Mouse (Mus musculus) embryonic fibroblast, embryonic 13.5 days (primary cell): ENCODE results near the gene Usp10. TPM values are rescaled to one million over a fixed set of nuclear protein-coding genes. Genes with fewer than 3 reads are reported as not detected.

Source experiments
- H3K27ac ChIP-seq: 2 replicates; pipeline ENCODE4 v1.5.1; 2012; ENCODE audit warnings: low read length, control low read depth, inconsistent platforms; ENCODE audit not compliant: insufficient read depth
- H3K4me1 ChIP-seq: 2 replicates; pipeline ENCODE4 v1.6.1; 2011; ENCODE audit warnings: low read length; ENCODE audit not compliant: control insufficient read depth, insufficient read depth
- H3K4me3 ChIP-seq: 2 replicates; pipeline ENCODE4 v1.5.1; 2011; ENCODE audit warnings: mild to moderate bottlenecking, control low read depth, low read length; ENCODE audit not compliant: insufficient read depth
- CTCF ChIP-seq: IDR thresholded peaks from 2 replicates; pipeline ENCODE4 v1.5.1; 2011; ENCODE audit warnings: mild to moderate bottlenecking, control low read depth, low read length, moderate library complexity, borderline replicate concordance; ENCODE audit not compliant: insufficient read depth
- POLR2A ChIP-seq: IDR thresholded peaks from 2 replicates; pipeline ENCODE4 v1.6.1; 2011; ENCODE audit warnings: low read depth, mild to moderate bottlenecking, control low read depth, low read length, moderate library complexity
- polyA plus RNA-seq: library from polyadenylated mRNA; stranded (reverse); fragments of >200 nt; gene quantifications from 2 replicates; pipeline ENCODE4 v1.2.4, GENCODE M21; 2011; ENCODE audit warnings: low read depth; ENCODE audit not compliant: missing spikeins, insufficient read length

Usp10 gene
- polyA plus RNA-seq, 1 experiment, result 83.9 TPM

DNA sequence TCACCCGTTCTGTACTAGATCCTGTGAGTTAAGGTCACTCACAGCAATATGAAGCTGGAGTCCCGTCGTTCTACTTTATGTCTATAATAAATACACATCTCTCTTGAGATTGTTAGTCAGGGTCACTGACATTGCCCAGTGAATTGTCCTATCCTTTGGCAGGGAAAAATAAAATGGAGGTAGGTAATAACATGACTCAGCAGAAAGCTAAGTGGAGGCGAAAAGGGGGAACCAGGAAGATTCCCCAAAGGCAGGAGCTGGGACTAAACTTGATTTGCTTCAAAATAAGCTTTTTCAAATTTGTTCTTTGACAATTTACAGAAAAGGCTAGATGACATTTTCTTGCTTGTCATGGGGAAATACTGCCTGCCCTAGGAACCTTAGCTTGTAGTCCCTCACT is 21.2 kb downstream of the Usp10 start:
- Histone ChIP-seq H3K4me1 (no peaks in the 10 kb centered on the region), H3K4me3 (no peak overlapping the region), H3K27ac (no peak overlapping the region)
- TF ChIP-seq CTCF, result no peak
- TF ChIP-seq POLR2A, result no peak

DNA sequence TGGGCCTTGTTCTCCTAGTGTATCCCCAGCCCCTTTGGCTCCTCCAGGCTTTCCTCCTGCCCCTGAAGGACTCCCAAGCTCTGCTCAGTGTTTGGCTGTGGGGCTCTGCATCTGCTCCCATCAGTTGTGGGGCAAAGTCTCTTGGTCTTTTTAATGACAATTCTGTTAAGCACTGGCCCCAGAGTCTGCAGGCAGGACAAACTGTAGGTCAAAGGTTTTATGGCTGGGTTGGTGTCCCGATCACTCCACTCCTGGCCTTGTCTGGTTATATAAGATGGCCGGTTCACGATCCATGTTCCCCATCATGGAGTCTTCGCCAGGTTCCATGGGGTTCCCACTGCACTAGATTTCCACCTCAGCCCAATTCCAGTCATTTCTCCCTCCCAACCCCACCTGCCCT is 23.5 kb downstream of the Usp10 start:
- no peak overlapping the region for H3K27ac ChIP-seq
- no peak overlapping the region for H3K4me3 ChIP-seq
- H3K4me1 ChIP-seq, result no peaks in the 10 kb centered on the region
- no peak for TF ChIP-seq CTCF
- no peak for TF ChIP-seq POLR2A

DNA sequence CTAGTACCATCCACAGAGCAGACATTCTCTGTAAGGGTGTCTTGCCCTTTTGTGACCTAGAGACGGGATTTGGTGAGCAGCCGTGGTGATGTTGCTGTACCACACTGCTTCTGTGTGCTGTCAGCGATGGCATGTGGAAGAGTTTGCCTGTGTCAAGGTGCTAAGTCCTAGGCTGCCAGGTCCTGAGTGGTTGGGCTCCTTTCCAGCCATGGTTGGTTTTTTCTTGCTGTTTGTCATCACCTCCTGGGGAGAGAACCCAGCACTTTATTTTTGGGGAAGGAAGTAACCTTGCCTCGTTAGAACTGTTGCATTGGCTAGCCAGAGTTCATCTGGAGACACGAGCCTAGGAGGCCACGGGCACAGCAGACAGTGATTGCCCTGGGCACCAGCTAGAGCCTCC is 25.4 kb downstream of the Usp10 start:
- H3K4me3 ChIP-seq, result no peak overlapping the region

DNA sequence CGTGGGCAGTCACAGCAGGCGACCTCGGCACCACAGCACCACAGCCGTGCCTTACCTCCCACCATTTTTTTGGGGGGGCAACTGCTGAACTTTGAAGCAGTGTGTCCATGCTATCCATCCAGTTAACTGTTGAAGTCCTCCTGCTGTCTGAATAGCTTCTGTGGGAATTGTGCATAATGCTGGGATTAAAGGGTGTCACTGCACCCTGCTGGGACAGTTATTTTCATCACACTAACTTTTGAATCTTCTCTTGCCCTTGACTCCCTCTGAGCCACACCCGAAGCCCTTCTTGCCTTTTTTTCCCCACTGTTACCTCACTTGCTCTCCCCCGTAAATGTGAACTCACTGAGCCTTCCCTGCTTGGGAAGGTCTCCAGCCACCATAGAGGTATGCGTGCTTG is 28.3 kb downstream of the Usp10 start:
- Histone ChIP-seq H3K4me1 (no peaks in the 10 kb centered on the region), H3K4me3 (no peak overlapping the region), H3K27ac (no peak overlapping the region)
- TF ChIP-seq POLR2A (no peak), CTCF (no peak)

More for the DNA sequence above, 25.4 kb downstream of the Usp10 start:
- Histone ChIP-seq H3K4me1 (no peaks in the 10 kb centered on the region), H3K27ac (no peak overlapping the region)
- TF ChIP-seq CTCF (no peak), POLR2A (no peak)

DNA sequence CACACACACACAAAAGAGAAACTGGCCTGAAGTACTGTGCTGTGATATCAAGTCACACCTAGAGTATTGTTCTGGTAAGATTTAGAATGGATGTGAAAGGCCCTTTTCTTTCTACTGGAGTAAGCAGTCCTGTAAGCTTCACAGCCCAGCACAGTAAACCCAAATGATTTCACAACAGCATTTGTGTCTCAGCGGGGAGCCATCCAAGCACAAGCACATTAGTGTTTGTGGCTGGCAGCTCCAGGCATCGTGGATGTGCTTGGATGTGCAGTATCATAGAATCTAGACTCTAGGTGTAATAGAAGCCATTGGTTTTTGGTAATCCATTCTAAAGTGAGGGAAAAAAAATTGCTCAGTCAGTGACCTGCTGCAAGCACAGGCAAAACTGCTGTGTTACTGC is 29.2 kb downstream of the Usp10 start:
- no peaks in the 10 kb centered on the region for H3K4me1 ChIP-seq
- TF ChIP-seq CTCF (no peak), POLR2A (no peak)
- H3K4me3 ChIP-seq, result no peak overlapping the region
- no peak overlapping the region for H3K27ac ChIP-seq

DNA sequence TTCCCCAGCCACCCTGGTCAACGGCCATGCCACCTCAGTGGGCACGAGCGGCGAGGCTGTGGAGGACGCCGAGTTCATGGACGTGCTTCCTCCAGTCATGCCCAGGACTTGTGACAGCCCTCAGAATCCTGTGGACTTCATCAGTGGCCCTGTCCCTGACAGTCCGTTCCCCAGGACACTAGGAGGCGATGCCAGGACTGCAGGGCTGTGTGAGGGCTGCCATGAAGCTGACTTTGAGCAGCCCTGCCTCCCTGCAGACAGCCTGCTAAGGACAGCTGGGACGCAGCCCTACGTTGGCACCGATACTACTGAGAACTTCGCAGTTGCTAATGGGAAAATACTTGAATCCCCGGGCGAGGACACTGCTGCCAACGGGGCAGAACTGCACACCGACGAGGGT is 31.3 kb downstream of the Usp10 start:
- H3K27ac ChIP-seq, result no peak overlapping the region
- H3K4me1 ChIP-seq, result no peaks in the 10 kb centered on the region
- TF ChIP-seq POLR2A (no peak), CTCF (no peak)
- no peak overlapping the region for H3K4me3 ChIP-seq

DNA sequence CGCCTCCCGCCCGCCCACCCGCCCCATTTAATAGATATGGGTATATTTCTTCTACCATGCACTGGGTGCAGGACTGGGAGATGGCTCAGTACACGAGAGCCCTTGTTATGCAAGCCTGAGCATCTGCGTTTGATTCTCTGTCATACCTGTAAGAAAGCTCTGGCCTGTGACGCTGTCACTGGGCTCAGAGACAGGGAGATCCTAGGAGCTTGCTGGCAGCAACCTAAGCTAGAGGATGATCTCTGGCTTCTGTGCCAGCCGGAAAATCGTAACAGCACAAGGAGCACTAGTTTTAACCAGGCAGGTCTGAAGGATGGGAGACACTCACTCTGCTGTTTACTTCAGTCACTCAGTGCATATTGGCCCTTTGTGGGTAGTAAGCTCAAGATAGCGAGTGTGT is 33.5 kb downstream of the Usp10 start:
- no peak overlapping the region for H3K27ac ChIP-seq
- no peaks in the 10 kb centered on the region for H3K4me1 ChIP-seq
- TF ChIP-seq POLR2A (no peak), CTCF (no peak)
- no peak overlapping the region for H3K4me3 ChIP-seq

DNA sequence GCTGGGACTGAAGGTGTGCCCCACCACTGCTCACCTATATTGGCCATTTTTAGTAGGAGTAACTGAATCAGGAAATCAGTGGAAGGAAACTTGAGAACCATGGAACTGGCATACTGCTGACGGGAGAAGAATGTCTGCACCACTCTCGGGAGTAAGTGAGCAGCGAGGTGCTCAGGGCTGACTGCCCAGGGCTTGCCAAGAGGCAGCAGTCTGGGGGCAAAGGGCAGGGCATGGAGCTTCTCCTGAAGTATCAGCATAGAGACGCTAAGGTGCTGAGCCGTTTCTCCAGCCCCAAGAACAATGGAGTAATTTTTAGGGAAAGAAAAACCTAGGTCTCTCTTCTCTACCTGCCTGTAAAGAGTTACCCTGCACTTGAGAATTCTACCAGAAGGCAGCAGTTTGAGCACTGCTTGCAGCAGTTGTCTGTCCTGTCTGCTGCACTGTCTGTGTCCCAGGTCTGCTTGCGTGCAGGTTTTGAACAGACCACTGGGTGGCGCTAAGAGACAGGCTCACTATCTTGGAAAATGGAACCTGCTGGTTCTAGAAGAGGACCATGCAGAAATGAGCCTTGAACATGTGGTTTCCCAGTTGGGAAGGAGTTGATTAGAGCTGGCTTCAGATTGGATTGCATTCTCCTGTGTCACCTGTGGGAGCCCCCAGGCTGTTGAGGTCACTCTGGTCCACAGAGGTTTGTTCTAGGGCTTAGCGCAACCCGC is 34.1 kb downstream of the Usp10 start:
- Histone ChIP-seq H3K27ac (no peak overlapping the region), H3K4me3 (no peak overlapping the region)
- peak; percentile 85 for TF ChIP-seq CTCF
- TF ChIP-seq POLR2A, result no peak

DNA sequence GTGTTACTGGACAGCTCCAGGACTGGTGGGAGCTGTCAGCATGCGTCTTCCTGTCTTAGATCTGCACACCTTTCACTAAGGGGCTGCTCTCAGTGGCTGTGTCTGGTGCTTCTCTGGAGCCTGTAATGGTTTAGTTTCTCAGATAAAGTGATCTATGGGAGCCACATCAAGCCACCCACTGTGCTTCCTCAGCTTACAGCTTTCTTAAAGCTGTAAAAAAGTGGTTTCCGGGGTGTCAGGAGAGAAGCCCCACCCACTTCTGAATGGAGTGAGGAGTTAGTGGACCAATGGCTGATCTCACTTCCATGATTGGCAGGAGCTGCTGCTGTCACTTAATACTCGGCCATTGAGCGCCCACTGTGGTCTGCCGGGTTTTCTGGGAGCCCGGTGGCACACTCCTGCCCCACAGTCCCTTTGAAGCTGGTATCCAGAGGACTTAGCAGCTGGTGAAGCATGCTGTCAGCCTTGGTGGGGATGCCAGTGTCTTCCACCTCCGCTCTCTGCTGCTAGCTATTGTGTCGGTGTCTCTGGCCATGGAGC is 36.2 kb downstream of the Usp10 start:
- Histone ChIP-seq H3K27ac (no peak overlapping the region), H3K4me3 (no peak overlapping the region), H3K4me1 (no peaks in the 10 kb centered on the region)
- TF ChIP-seq POLR2A (no peak), CTCF (no peak)

More for the DNA sequence above, 34.1 kb downstream of the Usp10 start:
- no peaks in the 10 kb centered on the region for H3K4me1 ChIP-seq

DNA sequence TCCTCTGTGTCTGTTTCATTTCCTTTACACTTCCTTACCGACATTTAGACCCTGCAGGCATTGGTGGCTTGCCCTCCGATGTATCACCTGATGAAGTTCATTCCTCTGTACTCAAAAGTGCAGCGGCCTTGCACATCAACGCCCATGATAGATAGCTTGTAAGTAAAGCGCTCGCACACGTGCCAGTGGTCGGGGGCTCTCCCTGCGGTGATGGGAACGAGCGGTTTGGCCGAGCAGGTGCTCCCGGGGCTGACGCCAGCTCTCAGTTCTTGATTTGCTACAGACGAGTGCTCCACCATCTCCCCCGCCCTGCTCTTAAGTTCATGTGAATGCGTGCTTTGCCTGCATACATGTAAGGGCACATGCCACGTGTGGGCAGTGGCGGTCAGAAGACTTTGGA is 37.5 kb downstream of the Usp10 start:
- Histone ChIP-seq H3K27ac (no peak overlapping the region), H3K4me3 (no peak overlapping the region), H3K4me1 (no peaks in the 10 kb centered on the region)
- TF ChIP-seq CTCF (no peak), POLR2A (no peak)

DNA sequence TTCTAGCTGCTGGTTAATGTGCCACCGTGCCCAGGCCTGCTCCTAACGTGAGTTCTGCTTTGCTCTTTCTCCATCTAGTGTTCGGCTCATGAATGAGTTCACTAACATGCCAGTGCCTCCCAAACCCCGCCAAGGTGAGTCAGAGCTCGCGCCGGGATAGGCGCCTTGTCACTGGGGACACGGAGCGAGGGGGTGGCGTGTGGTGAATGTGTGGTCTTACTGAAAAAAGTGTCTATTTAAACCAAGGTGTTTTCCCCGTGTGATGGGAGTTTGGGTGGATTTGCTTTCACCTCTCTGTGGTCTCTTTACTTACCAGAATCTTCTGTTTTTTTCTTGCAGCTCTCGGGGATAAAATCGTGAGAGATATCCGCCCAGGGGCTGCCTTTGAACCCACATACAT is 38.2 kb downstream of the Usp10 start:
- TF ChIP-seq POLR2A, result no peak
- no peak for TF ChIP-seq CTCF
- H3K27ac ChIP-seq, result no peak overlapping the region
- H3K4me3 ChIP-seq, result no peak overlapping the region
- no peaks in the 10 kb centered on the region for H3K4me1 ChIP-seq
